Mouse (Mus musculus) megakaryocyte progenitor cell, adult 5-6 weeks (primary cell): Measurements from ENCODE around the gene Lgals3bp. TPM values are rescaled to one million over a fixed set of nuclear protein-coding genes. Genes with fewer than 3 reads are reported as not detected.

Source experiments
- ATAC-seq: replicated peaks from 2 replicates; pipeline ENCODE4 v1.8.0; 2016; ENCODE audit warnings: mild to moderate bottlenecking, moderate TSS enrichment, inconsistent platforms; ENCODE audit not compliant: poor library complexity
- total RNA-seq, 2 experiments: library from RNA; stranded (forward) in 1 of 2; stranded (reverse) in 1 of 2; fragments of 157-497, 149-512 nt in 1 of 2; fragments of 200-1000 nt in 1 of 2; gene quantifications; 2 replicates each; pipeline versions ENCODE4 v1.2.3 to v1.2.4; 2015 to 2017

Gene Lgals3bp
- total RNA-seq, 2 experiments from 2014 or later: 51.7 to 118 TPM

DNA sequence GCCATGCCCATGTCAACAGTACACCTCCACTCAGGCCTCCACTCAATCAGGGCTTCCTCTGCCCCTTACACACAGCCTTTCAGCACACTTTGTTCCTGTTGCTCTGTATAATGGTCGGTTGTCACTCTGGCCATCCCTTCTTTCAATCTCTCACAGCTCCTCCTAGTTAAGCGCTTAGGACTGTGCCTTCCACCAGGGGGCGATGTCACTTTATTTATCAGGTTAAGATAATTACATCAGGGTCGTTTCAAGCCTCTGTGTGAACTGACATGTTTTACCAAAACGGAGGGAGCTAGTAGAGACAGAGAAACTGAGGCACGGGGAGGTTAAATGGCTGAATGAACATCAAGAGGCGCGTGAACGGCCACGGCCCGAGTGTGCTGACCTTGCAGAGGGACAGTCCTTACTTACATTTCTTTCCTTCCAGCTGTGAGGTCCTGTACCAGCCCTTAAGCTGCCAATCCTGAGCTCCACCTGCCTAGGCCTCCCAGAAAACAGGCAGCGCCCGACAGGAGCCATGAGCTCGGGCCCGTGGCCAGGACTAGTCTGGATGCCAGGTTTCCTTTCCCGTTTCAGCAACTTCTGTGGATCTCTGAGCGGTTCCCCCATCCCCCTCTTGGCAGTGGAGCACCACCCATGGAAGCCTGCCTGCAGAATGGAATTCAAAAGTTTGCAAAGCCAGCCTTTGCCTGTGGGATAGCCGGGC lies 21.5 kb upstream of the Lgals3bp start:
- peak; percentile 33 for ATAC-seq

DNA sequence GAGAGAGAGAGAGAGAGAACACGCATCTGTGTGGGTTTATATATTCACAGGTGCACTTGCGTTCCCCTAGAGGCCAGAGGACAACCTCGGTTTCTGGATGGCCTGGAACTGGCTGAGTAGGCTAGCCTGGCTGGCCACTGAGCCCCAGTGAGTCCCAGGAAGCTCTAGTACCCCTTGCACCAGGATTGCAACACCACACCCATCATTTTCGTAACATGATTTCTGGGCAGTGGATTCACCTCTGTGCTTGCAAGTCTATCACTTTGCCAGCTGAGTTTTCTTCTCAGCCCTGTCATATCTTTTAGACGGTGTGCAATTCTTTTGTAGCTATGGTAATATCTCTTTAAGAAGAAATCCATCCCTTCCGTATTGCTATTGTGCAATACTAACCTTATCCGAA lies 18.4 kb upstream of the Lgals3bp start:
- ATAC-seq: no peak

DNA sequence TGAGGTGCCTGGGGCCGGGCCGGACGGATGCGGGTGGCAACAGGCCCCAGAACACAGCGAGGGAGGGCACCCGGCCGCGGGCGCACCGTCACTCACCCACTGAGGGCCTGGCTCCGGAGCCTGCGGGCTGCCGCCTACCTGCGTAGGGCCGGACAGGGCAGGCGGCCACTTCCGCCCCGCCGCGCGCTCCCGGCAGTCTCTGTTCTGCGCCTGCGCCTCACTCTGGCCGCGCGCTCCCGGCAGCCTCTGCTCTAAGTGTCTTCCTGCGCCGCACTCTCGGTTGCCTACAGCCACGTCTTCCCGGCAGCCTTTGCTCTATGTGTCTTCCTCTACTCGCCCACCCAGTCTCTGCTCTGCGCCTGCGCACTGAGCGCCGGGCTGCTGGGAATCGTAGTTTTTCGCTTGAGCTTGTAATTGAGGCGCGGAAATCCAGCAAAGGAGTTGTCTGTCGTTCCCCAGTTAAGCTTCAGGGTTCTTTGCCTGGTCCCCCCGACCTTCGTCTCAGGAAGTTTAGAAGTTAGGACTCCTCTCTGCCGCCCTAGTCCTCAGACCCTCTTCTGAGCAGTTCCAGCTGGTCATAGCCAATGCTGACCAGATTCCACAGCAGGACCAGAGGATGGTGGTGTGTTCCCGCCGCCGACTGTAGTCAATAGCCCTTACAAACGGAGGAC lies 17.1 kb upstream of the Lgals3bp start, which contains the start of gene Cant1:
Cant1 (minus strand) TSS at position 253 of the 671 bp plus-strand sequence.
- peak; percentile 93 for ATAC-seq

DNA sequence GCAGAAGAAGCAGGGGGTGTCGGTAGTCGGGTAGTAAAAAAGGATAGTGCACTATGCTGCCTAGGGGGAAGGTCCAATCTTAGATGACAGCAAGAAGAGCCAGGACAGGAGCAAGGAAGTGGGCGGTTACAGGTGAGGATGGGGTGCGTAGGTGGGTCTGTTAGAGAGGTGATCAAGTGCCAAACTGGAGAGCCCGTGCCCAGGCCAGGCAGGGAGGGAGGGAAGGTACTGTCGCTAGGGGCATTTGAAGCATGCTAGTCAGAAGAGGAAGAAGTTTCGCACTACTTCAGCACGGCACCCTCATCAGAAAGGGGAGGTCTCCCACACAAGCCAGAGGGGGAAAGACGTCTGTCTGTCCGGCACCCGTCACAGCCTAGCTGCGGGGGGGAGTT lies 16.5 kb upstream of the Lgals3bp start:
- no peak; the same call in 1 of the 2 replicates for ATAC-seq

DNA sequence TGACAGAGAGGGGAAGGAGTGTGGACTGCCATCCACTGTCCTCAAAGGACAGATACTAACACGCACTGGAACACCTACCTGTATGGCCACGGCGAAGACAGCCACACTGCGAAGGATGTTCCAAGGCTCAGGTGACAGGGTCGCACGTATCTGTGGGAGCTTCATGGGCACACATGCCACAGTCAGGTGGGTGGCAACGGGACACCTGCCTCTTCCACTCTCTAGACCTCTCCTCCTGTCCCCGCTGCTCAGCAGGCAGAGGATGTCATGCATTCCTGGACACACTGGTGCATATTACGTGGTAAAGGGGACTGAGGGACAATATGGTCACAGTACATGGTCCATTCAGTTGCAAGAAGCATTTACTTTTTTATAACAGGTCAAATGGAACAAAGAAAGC lies 15.6 kb upstream of the Lgals3bp start:
- no peak for ATAC-seq

GRCm38 (mm10) chr11:118416046-118416445 lies 14.2 kb upstream of the Lgals3bp start:
- no peak for ATAC-seq

DNA sequence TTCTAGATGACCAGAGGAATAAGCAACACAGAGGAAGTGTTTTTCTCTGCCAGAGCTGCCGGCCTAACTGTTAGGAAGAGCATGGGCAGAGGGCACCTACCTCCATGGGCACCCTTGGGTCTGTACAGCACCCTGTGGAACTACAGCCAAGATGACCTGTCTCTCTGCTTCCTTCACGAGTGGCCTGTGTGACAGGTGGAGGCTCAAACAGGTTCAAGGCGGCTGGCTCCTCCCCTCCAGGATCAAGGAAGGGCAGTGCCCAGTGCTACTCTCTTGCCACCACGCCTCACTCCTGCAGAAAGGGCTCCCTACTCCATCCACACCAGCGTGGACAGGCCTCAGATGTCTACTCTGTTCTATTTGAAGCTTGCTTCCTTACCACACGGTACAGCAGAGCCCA lies 13.7 kb upstream of the Lgals3bp start:
- ATAC-seq: no peak

DNA sequence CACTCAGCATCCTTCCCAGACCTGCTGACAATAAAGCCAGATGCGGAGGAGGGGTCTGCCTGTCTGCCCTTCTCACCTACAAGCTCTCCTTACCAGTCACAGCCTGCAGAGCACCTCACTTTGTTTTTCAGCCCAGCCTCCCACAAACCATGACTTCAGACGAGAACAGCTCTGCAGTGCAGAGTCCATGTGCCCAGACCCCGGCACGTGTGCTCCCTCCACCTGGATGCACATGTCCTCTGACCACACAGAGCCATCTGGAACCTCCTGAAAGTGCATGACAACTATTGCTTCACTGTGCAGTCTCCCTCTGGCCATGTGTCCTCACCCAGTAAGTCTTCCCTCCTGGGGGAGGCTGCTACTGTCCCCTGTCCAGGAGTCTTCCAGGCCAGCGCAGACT lies 12.4 kb upstream of the Lgals3bp start:
- ATAC-seq: no peak

- ATAC-seq: no peak
These were observed 11.2 kb upstream of the Lgals3bp start for GRCm38 (mm10) chr11:118413055-118413454.

DNA sequence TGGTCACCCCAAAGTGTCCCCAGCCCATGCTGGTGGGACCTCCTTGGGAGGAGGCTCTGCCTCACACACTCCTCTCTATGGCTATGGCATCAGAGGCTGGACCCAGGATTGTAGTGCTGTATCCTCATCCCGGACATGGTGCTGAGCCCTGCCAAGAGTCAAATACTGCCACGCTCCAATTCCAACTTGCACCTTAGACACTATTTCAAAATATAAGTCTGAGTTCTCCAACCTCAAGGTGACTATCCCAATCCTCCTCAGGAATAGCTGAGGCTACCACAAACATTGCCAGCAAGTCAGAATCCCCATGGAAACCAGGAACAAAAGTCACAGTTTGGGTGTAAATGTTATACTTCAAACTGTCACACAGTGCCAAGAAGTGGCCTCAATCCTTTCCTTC lies 10.7 kb upstream of the Lgals3bp start:
- ATAC-seq: no peak

- no peak for ATAC-seq
These were observed 9.4 kb upstream of the Lgals3bp start for GRCm38 (mm10) chr11:118411271-118411670.

- ATAC-seq: no peak
These were observed 8.6 kb upstream of the Lgals3bp start for GRCm38 (mm10) chr11:118410479-118410878.

DNA sequence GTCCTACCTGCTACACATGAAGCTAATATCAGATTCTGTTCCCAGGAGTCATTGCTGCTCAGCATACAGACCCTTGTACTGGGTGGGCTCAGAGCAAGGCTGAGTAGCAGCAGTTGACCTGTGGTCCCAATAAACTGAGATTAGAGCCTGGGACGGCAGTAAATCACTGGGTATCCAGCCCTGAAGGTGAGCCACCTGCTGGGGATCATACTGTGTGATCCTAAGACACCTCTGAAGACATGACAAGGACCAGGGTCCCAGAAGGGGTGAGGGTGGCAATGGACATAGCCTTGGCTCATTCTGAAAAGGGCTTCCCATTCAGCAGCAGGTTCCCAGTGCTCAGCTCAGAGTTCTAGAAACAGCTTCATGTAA lies 8.2 kb upstream of the Lgals3bp start:
- no peak for ATAC-seq

DNA sequence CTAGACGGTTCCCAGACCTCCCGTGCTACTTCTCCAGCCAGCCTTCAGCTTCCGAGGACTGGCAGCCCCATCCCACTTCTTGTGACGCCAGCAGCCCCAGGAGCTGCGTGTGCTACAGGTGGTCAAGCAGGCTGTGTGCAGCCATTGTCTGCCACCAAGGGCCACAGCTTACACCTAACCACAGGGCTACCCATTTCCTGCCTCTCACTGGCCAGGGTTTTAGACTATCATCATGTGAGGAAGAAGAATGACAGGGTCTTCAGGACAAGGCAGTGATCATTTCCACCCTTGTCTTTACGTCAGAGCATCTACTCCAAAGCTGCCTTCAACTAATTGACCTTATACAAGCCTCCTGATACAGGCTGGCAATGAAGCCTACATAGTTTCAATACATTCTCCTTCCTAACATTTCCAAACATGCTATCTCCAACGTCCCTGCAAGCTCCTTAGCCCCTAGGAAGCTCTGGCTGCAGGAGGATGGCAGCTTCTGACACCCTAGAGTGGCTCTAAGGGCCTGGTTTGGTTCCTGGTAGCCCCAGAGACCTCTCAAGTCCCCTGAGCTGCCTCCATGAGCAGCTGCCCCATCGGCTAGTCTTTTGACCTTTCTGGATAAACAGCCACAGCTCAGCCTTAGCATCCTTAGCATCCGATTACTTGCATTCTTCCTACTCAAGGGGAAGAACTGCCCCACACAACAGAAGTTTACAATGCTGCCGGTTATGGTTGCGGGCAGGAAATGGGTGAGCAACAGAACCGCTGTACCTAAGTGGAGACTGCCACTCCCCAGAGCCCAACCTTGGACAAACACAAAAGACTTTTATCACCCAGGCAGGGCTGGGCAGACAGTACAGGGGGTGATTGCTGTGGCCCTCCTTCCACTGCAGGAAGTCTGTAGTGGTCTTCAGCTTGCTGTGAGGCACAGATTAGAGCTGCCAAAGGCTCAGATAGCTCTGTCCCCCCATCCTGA lies 7.5 kb upstream of the Lgals3bp start:
- ATAC-seq: no peak

- no peak for ATAC-seq
These were observed 6.3 kb upstream of the Lgals3bp start for GRCm38 (mm10) chr11:118408051-118408740.

GRCm38 (mm10) chr11:118407318-118407910 lies 5.5 kb upstream of the Lgals3bp start:
- 0 out of 2 replicates have a peak, but pooled peaks have one; percentile 38 for ATAC-seq

DNA sequence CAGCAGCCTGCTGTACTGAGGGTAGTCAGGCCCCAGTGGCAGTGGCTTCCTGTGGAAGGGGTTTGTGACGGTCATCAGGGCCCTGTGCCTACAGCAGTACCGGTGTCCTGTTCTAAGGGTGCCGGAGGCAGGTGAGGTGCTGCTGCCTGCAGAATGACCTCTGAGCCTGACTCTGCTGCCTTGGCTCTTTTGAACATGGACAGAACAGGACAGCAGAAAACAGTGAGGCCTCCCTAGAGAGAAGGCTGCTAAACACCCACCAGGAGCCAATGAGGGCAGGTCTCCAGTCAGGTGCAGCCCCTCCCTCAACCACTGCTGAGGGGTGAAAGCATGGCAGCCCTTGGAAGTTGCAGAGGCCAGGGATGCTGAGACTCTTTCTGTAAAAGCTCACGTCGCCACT lies 4.6 kb upstream of the Lgals3bp start:
- ATAC-seq: no peak

GRCm38 (mm10) chr11:118405311-118405710 lies 3.4 kb upstream of the Lgals3bp start:
- ATAC-seq: no peak

- no peak for ATAC-seq
These were observed 2.3 kb upstream of the Lgals3bp start for GRCm38 (mm10) chr11:118403951-118404899.
